Mouse (Mus musculus): ENCODE measurements around the gene Gm39566. TPM values are rescaled to one million over a fixed set of nuclear protein-coding genes. Genes with fewer than 3 reads are reported as not detected.

The Gm39566 gene
- polyA plus RNA-seq (2012; rRNA removed; ENCODE audit: low replicate concordance): not detected in 2 replicates

GRCm38 (mm10) chr11:69815155-69815554 is at the start of gene Gm39566:
TSS of gene Gm39566 (minus strand) at chr11:69815298.

GRCm38 (mm10) chr11:69858113-69858998 is 43.3 kb upstream of the Gm39566 start, which contains the start of gene Tnk1:
TSS of gene Tnk1 (minus strand) at chr11:69858730.

GRCm38 (mm10) chr11:69846198-69846680 is 31.1 kb upstream of the Gm39566 start, which contains the start of gene Plscr3:
TSS of gene Plscr3 (plus strand) at chr11:69846376.

GRCm38 (mm10) chr11:69837952-69838713 is 23.0 kb upstream of the Gm39566 start, which contains the start of gene Tmem256:
TSS of gene Tmem256 (plus strand) at chr11:69838514.

DNA sequence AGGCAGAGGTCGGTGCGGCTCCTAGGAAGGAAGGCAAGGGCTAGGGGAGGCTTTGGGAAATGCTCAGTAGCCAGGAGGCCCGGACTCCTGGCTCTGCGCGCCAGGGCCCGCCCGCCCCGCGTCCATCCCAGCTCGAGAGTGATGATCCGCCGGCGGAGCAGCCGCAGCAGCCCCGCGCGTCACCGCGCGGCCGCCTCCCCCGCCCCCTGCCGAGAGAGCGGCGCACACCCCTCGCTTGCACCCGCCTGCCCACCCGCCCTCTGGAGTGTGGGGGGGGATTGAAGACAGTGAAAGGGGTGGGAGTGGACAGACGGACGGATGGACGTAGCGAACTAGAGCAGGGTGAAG is 22.5 kb upstream of the Gm39566 start, which contains the start of gene Nlgn2:
Gene Nlgn2 (minus strand): TSS at position 181 of the 348 bp plus-strand sequence.

GRCm38 (mm10) chr11:69822080-69822479 is 7.0 kb upstream of the Gm39566 start, which contains the start of gene Spem1:
TSS of gene Spem1 (minus strand) at chr11:69822180.

GRCm38 (mm10) chr11:69818365-69818764 is 3.3 kb upstream of the Gm39566 start, which contains the start of gene Spem2:
TSS of gene Spem2 (minus strand) at chr11:69818465.

GRCm38 (mm10) chr11:69804972-69805909 is 9.9 kb downstream of the Gm39566 start, which contains the start of gene Tmem102:
TSS of gene Tmem102 (minus strand) at chr11:69805624.

GRCm38 (mm10) chr11:69801379-69801977 is 13.6 kb downstream of the Gm39566 start, which contains the start of gene Fgf11:
TSS of gene Fgf11 (minus strand) at chr11:69801857.

GRCm38 (mm10) chr11:69795168-69795982 is 19.7 kb downstream of the Gm39566 start, which contains the start of gene Chrnb1:
TSS of gene Chrnb1 (minus strand) at chr11:69795943.

DNA sequence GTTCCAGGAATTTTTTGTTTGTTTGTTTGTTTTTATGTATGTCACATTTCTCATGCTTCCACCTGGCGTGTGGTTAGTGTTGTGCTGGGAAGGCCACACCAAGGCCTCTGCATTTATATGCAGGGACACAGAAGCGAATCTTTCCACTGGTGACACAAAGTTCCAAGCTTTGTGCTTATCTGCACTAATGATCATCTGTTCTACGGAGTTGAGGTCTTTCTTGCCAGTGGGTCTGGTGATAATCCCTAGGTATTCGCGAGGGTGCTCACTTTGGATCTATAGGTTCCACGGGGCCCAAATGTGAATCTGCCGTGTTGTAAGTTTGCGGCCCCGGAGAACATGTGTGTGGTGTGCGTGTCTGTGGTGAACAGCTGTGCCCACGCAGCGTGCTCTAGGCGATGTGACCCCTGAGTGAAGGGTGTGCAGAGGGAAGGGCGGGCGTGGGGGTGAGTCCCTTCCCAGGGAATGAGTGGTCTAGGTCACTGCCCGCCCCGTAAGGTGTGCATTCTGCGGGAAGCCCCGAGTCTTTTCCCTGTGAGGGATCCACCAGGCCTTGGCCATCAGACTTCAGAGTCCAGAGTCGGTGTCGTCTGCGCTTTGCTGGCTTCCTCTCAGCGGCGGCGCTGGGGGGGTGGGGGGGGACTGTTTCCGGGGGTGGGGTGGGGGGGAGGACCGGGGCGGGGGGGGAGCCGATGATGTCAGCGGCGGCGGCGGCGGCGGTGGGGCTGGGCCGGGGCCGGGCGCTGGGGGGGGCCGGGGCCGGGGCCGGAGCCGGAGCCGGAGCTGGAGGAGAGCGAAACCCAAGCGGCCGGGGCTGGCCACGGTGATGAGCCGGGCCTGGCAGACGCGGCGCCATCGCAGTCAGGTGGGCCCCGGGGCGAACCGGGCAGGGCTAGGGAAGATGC is 49.6 kb downstream of the Gm39566 start, which contains the start of gene Zbtb4:
Gene Zbtb4 (plus strand): TSS at position 692 of the 905 bp plus-strand sequence.

DNA sequence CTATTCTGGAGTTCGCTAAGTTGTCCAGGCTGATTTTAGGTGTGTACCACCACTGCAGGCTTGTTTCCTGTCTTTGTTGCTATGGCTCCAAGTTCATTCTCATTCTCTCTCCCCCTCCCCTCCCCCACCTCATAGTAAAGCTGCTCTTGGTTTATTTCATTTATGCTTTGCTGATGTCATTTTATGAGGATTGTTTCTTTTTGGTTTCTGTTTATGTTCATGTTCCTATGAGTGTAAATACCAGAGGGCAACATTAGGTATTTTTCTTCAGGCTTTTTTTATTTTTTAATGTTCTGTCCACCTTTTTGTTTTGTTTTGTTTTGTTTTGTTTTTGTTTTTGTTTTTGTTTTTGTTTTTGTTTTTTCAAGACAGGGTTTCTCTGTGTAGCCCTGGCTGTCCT is 53.2 kb downstream of the Gm39566 start, which contains the start of gene Slc35g3:
Gene Slc35g3 (minus strand): TSS at position 101 of the 400 bp plus-strand sequence.

Other genes starting within 250 kb of the Gm39566 start
- 20.1 and 31.7 TPM in 2 replicates for gene Wrap53, start 235.0 kb downstream of the Gm39566 start, polyA plus RNA-seq (2012; rRNA removed; ENCODE audit: low replicate concordance)
- 44.5 and 49.2 TPM in 2 replicates for gene Trp53, start 234.9 kb downstream of the Gm39566 start, polyA plus RNA-seq (2012; rRNA removed; ENCODE audit: low replicate concordance)
- 3.0 and 5.0 TPM in 2 replicates for gene Atp1b2, start 209.4 kb downstream of the Gm39566 start, polyA plus RNA-seq (2012; rRNA removed; ENCODE audit: low replicate concordance)
- gene Shbg, start 197.4 kb downstream of the Gm39566 start, polyA plus RNA-seq (2012; rRNA removed; ENCODE audit: low replicate concordance): not detected in 2 replicates
- gene Sat2, start 193.3 kb downstream of the Gm39566 start, polyA plus RNA-seq (2012; rRNA removed; ENCODE audit: low replicate concordance): 1.4 TPM in 2 replicates
- 37.9 and 40.8 TPM in 2 replicates for gene Fxr2, start 182.3 kb downstream of the Gm39566 start, polyA plus RNA-seq (2012; rRNA removed; ENCODE audit: low replicate concordance)
- 0.26 TPM in 1 of 2 replicates, not detected in the other for gene Sox15, start 160.0 kb downstream of the Gm39566 start, polyA plus RNA-seq (2012; rRNA removed; ENCODE audit: low replicate concordance)
- gene Mpdu1, start 152.7 kb downstream of the Gm39566 start, polyA plus RNA-seq (2012; rRNA removed; ENCODE audit: low replicate concordance): 184 and 214 TPM in 2 replicates
- 20.5 and 25.2 TPM in 2 replicates for gene Cd68, start 149.1 kb downstream of the Gm39566 start, polyA plus RNA-seq (2012; rRNA removed; ENCODE audit: low replicate concordance)
- gene Eif4a1, start 142.9 kb downstream of the Gm39566 start, polyA plus RNA-seq (2012; rRNA removed; ENCODE audit: low replicate concordance): 71.8 and 97.2 TPM in 2 replicates
- gene Senp3, start 133.2 kb downstream of the Gm39566 start, polyA plus RNA-seq (2012; rRNA removed; ENCODE audit: low replicate concordance): 15.6 and 17.3 TPM in 2 replicates
- 11.1 and 13.6 TPM in 2 replicates for gene Tnfsf13, start 129.5 kb downstream of the Gm39566 start, polyA plus RNA-seq (2012; rRNA removed; ENCODE audit: low replicate concordance)
- gene Tnfsf12, start 119.4 kb downstream of the Gm39566 start, polyA plus RNA-seq (2012; rRNA removed; ENCODE audit: low replicate concordance): 17.8 and 19.2 TPM in 2 replicates
- 3.7 and 4.7 TPM in 2 replicates for gene Tnfsfm13, start 119.2 kb downstream of the Gm39566 start, polyA plus RNA-seq (2012; rRNA removed; ENCODE audit: low replicate concordance)
- 22.0 and 29.9 TPM in 2 replicates for gene Polr2a, start 56.7 kb downstream of the Gm39566 start, polyA plus RNA-seq (2012; rRNA removed; ENCODE audit: low replicate concordance)
- 0.13 TPM in 1 of 2 replicates, not detected in the other for gene Slc35g3, start 53.3 kb downstream of the Gm39566 start, polyA plus RNA-seq (2012; rRNA removed; ENCODE audit: low replicate concordance)
- 7.0 and 19.2 TPM in 2 replicates for gene Zbtb4, start 49.4 kb downstream of the Gm39566 start, polyA plus RNA-seq (2012; rRNA removed; ENCODE audit: low replicate concordance)
- 3.8 and 6.8 TPM in 2 replicates for gene Chrnb1, start 19.4 kb downstream of the Gm39566 start, polyA plus RNA-seq (2012; rRNA removed; ENCODE audit: low replicate concordance)
- gene Fgf11, start 13.4 kb downstream of the Gm39566 start, polyA plus RNA-seq (2012; rRNA removed; ENCODE audit: low replicate concordance): 2.7 and 6.1 TPM in 2 replicates
- 44.7 and 80.5 TPM in 2 replicates for gene Tmem102, start 9.7 kb downstream of the Gm39566 start, polyA plus RNA-seq (2012; rRNA removed; ENCODE audit: low replicate concordance)
- gene Spem2, start 3.2 kb upstream of the Gm39566 start, polyA plus RNA-seq (2012; rRNA removed; ENCODE audit: low replicate concordance): not detected in 2 replicates
- gene Spem1, start 6.9 kb upstream of the Gm39566 start, polyA plus RNA-seq (2012; rRNA removed; ENCODE audit: low replicate concordance): 0.09 and 0.13 TPM in 2 replicates
- 6.9 and 15.5 TPM in 2 replicates for gene Nlgn2, start 22.5 kb upstream of the Gm39566 start, polyA plus RNA-seq (2012; rRNA removed; ENCODE audit: low replicate concordance)
- 102 and 130 TPM in 2 replicates for gene Tmem256, start 23.2 kb upstream of the Gm39566 start, polyA plus RNA-seq (2012; rRNA removed; ENCODE audit: low replicate concordance)
- 39.3 and 58.9 TPM in 2 replicates for gene Plscr3, start 31.1 kb upstream of the Gm39566 start, polyA plus RNA-seq (2012; rRNA removed; ENCODE audit: low replicate concordance)
- gene Tnk1, start 43.4 kb upstream of the Gm39566 start, polyA plus RNA-seq (2012; rRNA removed; ENCODE audit: low replicate concordance): 34.8 and 47.5 TPM in 2 replicates
- gene Tmem95, start 62.7 kb upstream of the Gm39566 start, polyA plus RNA-seq (2012; rRNA removed; ENCODE audit: low replicate concordance): not detected in 2 replicates
- gene Kctd11, start 66.1 kb upstream of the Gm39566 start, polyA plus RNA-seq (2012; rRNA removed; ENCODE audit: low replicate concordance): 2.0 and 2.3 TPM in 2 replicates
- 7.4 and 13.8 TPM in 2 replicates for gene Acap1, start 80.2 kb upstream of the Gm39566 start, polyA plus RNA-seq (2012; rRNA removed; ENCODE audit: low replicate concordance)
- 2.1 and 3.0 TPM in 2 replicates for gene 2810408A11Rik, start 85.7 kb upstream of the Gm39566 start, polyA plus RNA-seq (2012; rRNA removed; ENCODE audit: low replicate concordance)
- 20.1 and 23.0 TPM in 2 replicates for gene Neurl4, start 85.8 kb upstream of the Gm39566 start, polyA plus RNA-seq (2012; rRNA removed; ENCODE audit: low replicate concordance)
- 106 and 110 TPM in 2 replicates for gene Gps2, start 98.6 kb upstream of the Gm39566 start, polyA plus RNA-seq (2012; rRNA removed; ENCODE audit: low replicate concordance)
- 196 and 222 TPM in 2 replicates for gene Eif5a, start 106.7 kb upstream of the Gm39566 start, polyA plus RNA-seq (2012; rRNA removed; ENCODE audit: low replicate concordance)
- gene Ybx2, start 120.5 kb upstream of the Gm39566 start, polyA plus RNA-seq (2012; rRNA removed; ENCODE audit: low replicate concordance): 10.8 and 28.6 TPM in 2 replicates
- 15.5 and 23.7 TPM in 2 replicates for gene Slc2a4, start 132.9 kb upstream of the Gm39566 start, polyA plus RNA-seq (2012; rRNA removed; ENCODE audit: low replicate concordance)
- 294 and 1,474 TPM in 2 replicates for gene Cldn7, start 149.5 kb upstream of the Gm39566 start, polyA plus RNA-seq (2012; rRNA removed; ENCODE audit: low replicate concordance)
- 85.4 and 132 TPM in 2 replicates for gene Ctdnep1, start 165.9 kb upstream of the Gm39566 start, polyA plus RNA-seq (2012; rRNA removed; ENCODE audit: low replicate concordance)
- 38.1 and 39.2 TPM in 2 replicates for gene Elp5, start 167.2 kb upstream of the Gm39566 start, polyA plus RNA-seq (2012; rRNA removed; ENCODE audit: low replicate concordance)
- 200 and 478 TPM in 2 replicates for gene Gabarap, start 175.8 kb upstream of the Gm39566 start, polyA plus RNA-seq (2012; rRNA removed; ENCODE audit: low replicate concordance)
- gene Phf23, start 180.5 kb upstream of the Gm39566 start, polyA plus RNA-seq (2012; rRNA removed; ENCODE audit: low replicate concordance): 8.8 and 9.4 TPM in 2 replicates
- 5.5 and 7.4 TPM in 2 replicates for gene Dvl2, start 185.3 kb upstream of the Gm39566 start, polyA plus RNA-seq (2012; rRNA removed; ENCODE audit: low replicate concordance)
- 124 and 125 TPM in 2 replicates for gene Acadvl, start 200.1 kb upstream of the Gm39566 start, polyA plus RNA-seq (2012; rRNA removed; ENCODE audit: low replicate concordance)
- gene Dlg4, start 201.6 kb upstream of the Gm39566 start, polyA plus RNA-seq (2012; rRNA removed; ENCODE audit: low replicate concordance): 5.2 and 5.7 TPM in 2 replicates
- 0.49 TPM in 1 of 2 replicates, not detected in the other for gene Asgr1, start 238.8 kb upstream of the Gm39566 start, polyA plus RNA-seq (2012; rRNA removed; ENCODE audit: low replicate concordance)

All from duodenum, adult 2 months (tissue).